Mouse (Mus musculus) heart, adult 2 months (tissue): ENCODE measurements around the gene Olfr630.

Experiments
- CTCF ChIP-seq: fragments of 200-600 bp; IDR thresholded peaks from 2 replicates; pipeline ENCODE4 v1.8.1; 2022; ENCODE audit warnings: antibody characterized with exemption, mild to moderate bottlenecking, moderate library complexity
- EP300 ChIP-seq: fragments of 200-500 bp; IDR thresholded peaks from 2 replicates; pipeline ENCODE4 v1.6.1; 2011; ENCODE audit warnings: low read depth, low read length, control low read depth; ENCODE audit not compliant: insufficient read depth

DNA sequence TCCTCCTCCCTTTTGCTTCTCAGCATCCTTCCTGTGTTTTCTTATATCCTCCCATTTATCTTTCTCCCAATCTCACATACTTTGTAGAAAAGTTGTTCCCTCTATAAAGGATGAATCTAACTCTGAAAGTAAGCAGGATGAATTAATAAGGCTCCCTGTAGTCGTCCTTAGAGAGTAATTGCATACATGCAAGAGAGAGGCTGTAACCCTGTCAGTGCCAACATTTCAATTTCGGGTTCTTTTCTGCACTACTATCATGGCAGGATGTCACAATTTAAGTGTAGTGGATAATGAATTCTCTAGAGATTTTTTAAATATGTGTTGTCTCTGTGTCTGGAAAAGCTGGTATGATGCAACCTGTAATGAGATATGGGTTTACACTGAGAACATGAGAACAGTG is at the start of gene Olfr630:
- TF ChIP-seq CTCF: no peak
- no peak for TF ChIP-seq EP300
